Mouse (Mus musculus) neutrophil, adult 65 days (primary cell): ENCODE results near the gene Polr3gl. TPM values are rescaled to one million over a fixed set of nuclear protein-coding genes. Genes with fewer than 3 reads are reported as not detected.

ENCODE experiments used
- total RNA-seq: library from RNA; stranded (reverse); gene quantifications from 2 replicates; pipeline ENCODE4 v1.2.4, GENCODE M21; 2023

Gene Polr3gl
- total RNA-seq: 13.5 and 16.6 TPM in 2 replicates

DNA sequence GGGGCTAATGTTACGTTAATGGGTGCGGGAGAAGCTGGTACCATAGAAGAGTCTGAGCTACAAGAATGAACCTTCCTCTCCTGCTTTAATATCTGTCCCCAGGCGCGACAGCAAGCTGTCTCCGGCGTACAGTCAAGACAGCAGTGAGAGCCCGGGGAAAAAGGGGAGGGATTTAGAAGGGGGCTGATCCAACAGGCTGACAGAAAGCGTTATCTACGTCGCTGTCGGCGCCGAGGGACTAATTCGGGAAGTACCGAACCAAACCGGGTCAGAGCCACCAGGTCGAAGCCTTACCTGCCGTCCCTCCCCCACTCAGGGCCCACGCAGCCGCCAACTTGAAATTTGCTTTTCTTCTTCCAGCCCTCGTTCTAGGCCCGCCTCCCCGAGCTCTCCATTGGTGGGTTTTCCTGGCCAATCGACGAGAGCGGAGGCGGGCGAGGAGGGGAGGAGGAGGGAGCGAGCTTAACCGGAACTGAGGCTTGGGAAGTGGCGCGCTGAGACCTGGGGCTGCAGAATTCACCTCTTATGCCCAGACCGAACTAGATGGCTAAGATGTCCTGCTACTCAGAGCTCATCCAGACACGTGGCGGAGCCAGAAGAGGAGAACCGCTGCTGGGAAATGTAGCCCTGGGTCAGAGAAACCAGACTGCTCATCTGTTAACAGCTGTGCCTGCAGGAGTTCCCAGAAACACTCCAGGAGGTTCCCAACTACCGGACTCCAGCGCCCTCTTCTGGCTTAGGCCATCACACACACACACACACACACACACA lies at the start of gene Polr3gl:
TSS of gene Polr3gl (minus strand) at position 392 of the 771 bp plus-strand sequence.

GRCm38 (mm10) chr3:96634928-96635879 lies 41.2 kb upstream of the Polr3gl start, which contains the start of the genes Pex11b and Gm42957:
Gene Pex11b (plus strand): TSS chr3:96635376.
Gene Gm42957 (plus strand): TSS chr3:96635474.

GRCm38 (mm10) chr3:96629729-96630600 lies 36.0 kb upstream of the Polr3gl start, which contains the start of gene Rbm8a:
Gene Rbm8a (plus strand): TSS chr3:96629933.

DNA sequence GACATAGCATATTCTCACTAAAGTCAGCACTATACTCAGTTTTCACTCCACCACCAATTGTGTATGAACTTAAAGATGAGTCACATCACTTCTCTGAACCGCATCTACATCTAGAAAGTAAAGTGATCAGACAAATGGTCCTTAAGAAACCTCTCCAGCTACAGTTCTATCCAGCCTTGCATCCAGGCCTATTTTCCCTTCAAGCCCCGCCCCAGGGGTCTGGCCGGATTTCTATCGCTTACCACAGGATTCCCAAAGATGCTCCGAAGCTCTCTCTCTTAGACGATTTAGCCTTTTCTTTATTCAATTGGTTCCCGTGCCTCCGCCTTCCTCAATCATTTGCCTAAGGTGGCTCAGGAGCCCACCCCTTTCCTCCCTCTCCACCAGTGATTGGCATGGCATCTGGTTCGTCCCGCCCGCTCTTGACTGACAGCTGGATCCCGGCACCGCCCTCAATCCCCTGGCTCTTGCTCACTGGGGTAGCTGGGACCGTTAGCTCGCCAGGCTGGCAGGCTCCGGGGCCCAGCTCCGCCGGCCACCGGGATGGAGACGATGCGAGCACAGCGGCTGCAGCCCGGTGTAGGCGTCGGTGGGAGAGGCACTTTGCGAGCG lies 6.8 kb upstream of the Polr3gl start, which contains the start of gene Lix1l:
TSS of gene Lix1l (plus strand) at position 511 of the 612 bp plus-strand sequence.

GRCm38 (mm10) chr3:96596228-96596707 lies 2.3 kb upstream of the Polr3gl start, which contains the start of gene Ankrd34a:
Gene Ankrd34a (plus strand): TSS chr3:96596636.

DNA sequence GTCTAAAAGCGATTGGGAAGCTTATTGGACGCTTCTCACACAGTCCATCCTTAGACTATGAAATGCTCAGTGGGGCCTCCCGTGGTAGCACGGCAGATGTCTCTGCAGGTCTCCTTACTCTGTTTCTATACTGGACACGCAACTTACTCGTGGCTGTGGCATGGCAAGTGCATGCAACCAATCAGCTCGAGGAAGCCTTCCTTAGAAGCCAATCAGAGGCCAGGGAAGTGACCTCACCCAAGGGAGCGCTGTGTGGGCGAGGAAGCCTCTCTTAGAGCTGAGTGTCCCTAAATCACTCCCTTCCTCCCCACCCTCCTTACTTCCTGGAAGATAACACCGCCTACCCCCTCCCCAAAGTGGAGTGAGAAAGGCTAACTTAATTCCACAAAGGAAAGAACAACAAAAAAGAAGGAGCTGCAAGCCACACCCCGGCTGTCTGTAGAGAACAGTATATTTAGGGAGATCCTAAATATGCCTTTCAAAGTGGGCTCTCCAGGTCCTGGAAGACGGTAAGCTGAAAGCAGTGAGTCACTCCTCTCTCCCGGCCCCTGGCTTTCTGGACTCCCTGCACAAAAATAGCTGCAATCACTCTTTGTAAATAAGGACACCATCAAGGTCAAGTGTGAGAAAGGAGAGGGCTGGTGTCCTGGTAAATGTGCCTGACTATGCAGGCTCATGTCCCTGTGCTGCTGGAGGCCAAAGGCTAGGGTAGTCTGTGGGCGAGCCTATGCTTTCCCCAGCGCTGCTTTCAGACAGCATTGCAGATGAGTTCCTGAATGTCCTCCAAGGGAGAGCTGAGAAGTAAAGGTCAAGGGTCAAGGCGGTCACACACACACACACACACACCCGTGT lies 17.1 kb downstream of the Polr3gl start, which contains the start of gene Gm16253:
TSS of gene Gm16253 (plus strand) at position 295 of the 852 bp plus-strand sequence.

GRCm38 (mm10) chr3:96557694-96558093 lies 36.3 kb downstream of the Polr3gl start, which contains the start of gene Txnip:
Gene Txnip (plus strand): TSS chr3:96557957.

Other genes with a start within 250 kb of the Polr3gl start
- not detected in 2 replicates for gene BC107364, start 141.9 kb downstream of the Polr3gl start, total RNA-seq
- not detected in 2 replicates for gene Hfe2, start 69.0 kb downstream of the Polr3gl start, total RNA-seq
- 874 and 982 TPM in 2 replicates for gene Txnip, start 36.2 kb downstream of the Polr3gl start, total RNA-seq
- 0.82 TPM in 1 of 2 replicates, not detected in the other for gene Gm16253, start 17.2 kb downstream of the Polr3gl start, total RNA-seq
- not detected in 2 replicates for gene Ankrd34a, start 2.5 kb upstream of the Polr3gl start, total RNA-seq
- 0.41 and 0.68 TPM in 2 replicates for gene Lix1l, start 7.0 kb upstream of the Polr3gl start, total RNA-seq
- gene Rbm8a, start 35.8 kb upstream of the Polr3gl start, total RNA-seq: 52.4 and 66.7 TPM in 2 replicates
- 9.8 and 10.4 TPM in 2 replicates for gene Pex11b, start 41.2 kb upstream of the Polr3gl start, total RNA-seq
- gene Gm42957, start 41.3 kb upstream of the Polr3gl start, total RNA-seq: not detected in 2 replicates
- 0.47 and 0.84 TPM in 2 replicates for gene Itga10, start 51.4 kb upstream of the Polr3gl start, total RNA-seq
- gene Ankrd35, start 76.0 kb upstream of the Polr3gl start, total RNA-seq: not detected in 2 replicates
- gene Pias3, start 102.2 kb upstream of the Polr3gl start, total RNA-seq: 35.0 and 35.4 TPM in 2 replicates
- 0.88 and 1.3 TPM in 2 replicates for gene Nudt17, start 114.4 kb upstream of the Polr3gl start, total RNA-seq
- 33.7 and 44.1 TPM in 2 replicates for gene Polr3c, start 133.4 kb upstream of the Polr3gl start, total RNA-seq
- gene Rnf115, start 133.5 kb upstream of the Polr3gl start, total RNA-seq: 62.1 and 69.5 TPM in 2 replicates
- gene Pdzk1, start 235.1 kb upstream of the Polr3gl start, total RNA-seq: not detected in 2 replicates
- gene Cd160, start 235.2 kb upstream of the Polr3gl start, total RNA-seq: not detected in 2 replicates